Mouse (Mus musculus) liver, adult 2 months (tissue): ENCODE measurements around the gene Dpy30.

ENCODE experiments used
- CTCF ChIP-seq: fragments of 200-500 bp; IDR thresholded peaks from 2 replicates; pipeline ENCODE4 v1.5.1; 2011; ENCODE audit warnings: low read depth, low read length, control low read depth
- POLR2A ChIP-seq: fragments of 200-500 bp; IDR thresholded peaks from 2 replicates; pipeline ENCODE4 v1.6.1; 2011; ENCODE audit warnings: low read length, control low read depth; ENCODE audit not compliant: insufficient read depth; ENCODE audit errors: extremely low read depth

DNA sequence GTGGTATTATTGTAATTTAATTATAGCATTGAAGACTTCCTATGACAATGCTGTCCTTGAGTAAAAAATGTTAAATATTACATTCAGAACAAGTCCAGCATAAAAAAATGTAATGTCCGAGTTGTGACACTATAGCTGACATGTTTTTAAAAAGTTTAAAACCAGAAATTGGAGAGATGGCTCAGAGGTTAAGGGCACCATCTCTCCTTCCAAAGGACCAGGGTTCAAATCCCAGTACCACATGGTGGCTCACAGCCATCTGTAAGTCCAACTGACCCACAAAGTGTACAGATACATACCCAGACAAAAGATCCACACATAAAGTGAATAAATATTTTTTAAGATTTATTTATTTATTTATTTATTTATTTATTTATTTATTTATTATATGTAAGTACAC is 17.7 kb downstream of the Dpy30 start:
- no peak for TF ChIP-seq CTCF
- no peak for TF ChIP-seq POLR2A
